Mouse (Mus musculus): ENCODE results near the gene Selenon. TPM values are rescaled to one million over a fixed set of nuclear protein-coding genes. Genes with fewer than 3 reads are reported as not detected.

The Selenon gene
- total and polyA plus RNA-seq, 3 experiments, result 0.05 TPM; not detected in 2

- Histone ChIP-seq H3K4me3 (ENCODE audit: low read depth, low read length) (no peak overlapping the region), H3K9me3 (replicated peaks) (no peaks in the 10 kb centered on the region), H3K27me3 (ENCODE audit: insufficient read depth, low read length) (no peaks in the 10 kb centered on the region), H3K36me3 (replicated peaks) (peaks cover 83% of the 10 kb centered on the region), H3K4me1 (ENCODE audit: insufficient read depth, low read depth, low read length) (peaks cover 48% of the 10 kb centered on the region)
- TF ChIP-seq CTCF (IDR thresholded peaks at IDR 0.05; ENCODE audit: low read depth, low read length), result no peak
- no peak for TF ChIP-seq GATA1 (IDR thresholded peaks at IDR 0.05; ENCODE audit: borderline replicate concordance, low read length)
- DNase-seq (ENCODE audit: low spot score) (no peak), ATAC-seq (ENCODE audit: extremely low read depth, insufficient number of reproducible peaks, low FRiP score, poor library complexity, severe bottlenecking) (no peak)
These were observed 32.7 kb downstream of the Selenon start for GRCm38 (mm10) chr4:134519281-134519680.

- TF ChIP-seq GATA2 (IDR thresholded peaks at IDR 0.05; ENCODE audit: borderline replicate concordance, low read depth, low read length) (no peak), CTCF (IDR thresholded peaks at IDR 0.05; ENCODE audit: low read depth, low read length) (no peak), GATA1 (IDR thresholded peaks at IDR 0.05; ENCODE audit: borderline replicate concordance, low read length) (no peak), POLR2AphosphoS5 (IDR thresholded peaks at IDR 0.05; ENCODE audit: insufficient replicate concordance, low read depth, low read length) (no peak), TAL1 (conservative IDR thresholded peaks at IDR 0.05; ENCODE audit: low read depth, low read length) (no peak)
- no peak for ATAC-seq (ENCODE audit: extremely low read depth, insufficient number of reproducible peaks, low FRiP score, poor library complexity, severe bottlenecking)
- Histone ChIP-seq H3K4me3 (ENCODE audit: low read depth, low read length) (no peak overlapping the region), H3K27me3 (ENCODE audit: insufficient read depth, low read length) (no peaks in the 10 kb centered on the region), H3K36me3 (replicated peaks) (peaks cover 83% of the 10 kb centered on the region), H3K9me3 (replicated peaks) (no peaks in the 10 kb centered on the region), H3K4me1 (ENCODE audit: insufficient read depth, low read depth, low read length) (peaks cover 48% of the 10 kb centered on the region)
- DNase-seq (ENCODE audit: low spot score), result no peak
These were observed 33.4 kb downstream of the Selenon start for GRCm38 (mm10) chr4:134518541-134518940.

- TF ChIP-seq GATA2 (IDR thresholded peaks at IDR 0.05; ENCODE audit: borderline replicate concordance, low read depth, low read length), result no peak
- no peak for TF ChIP-seq POLR2AphosphoS5 (IDR thresholded peaks at IDR 0.05; ENCODE audit: insufficient replicate concordance, low read depth, low read length)
- TF ChIP-seq TAL1 (conservative IDR thresholded peaks at IDR 0.05; ENCODE audit: low read depth, low read length), result no peak
- no peak for TF ChIP-seq CTCF (IDR thresholded peaks at IDR 0.05; ENCODE audit: low read depth, low read length)
- no peak for TF ChIP-seq GATA1 (IDR thresholded peaks at IDR 0.05; ENCODE audit: borderline replicate concordance, low read length)
- no peak for ATAC-seq (ENCODE audit: extremely low read depth, insufficient number of reproducible peaks, low FRiP score, poor library complexity, severe bottlenecking)
- peaks cover 78% of the 10 kb centered on the region for H3K36me3 ChIP-seq (replicated peaks)
These were observed 34.2 kb downstream of the Selenon start for GRCm38 (mm10) chr4:134517719-134518118.

GRCm38 (mm10) chr4:134516981-134517380 is 35.0 kb downstream of the Selenon start:
- Histone ChIP-seq H3K4me1 (ENCODE audit: insufficient read depth, low read depth, low read length) (peaks cover 44% of the 10 kb centered on the region), H3K36me3 (replicated peaks) (peaks cover 76% of the 10 kb centered on the region), H3K9me3 (replicated peaks) (no peaks in the 10 kb centered on the region), H3K27me3 (ENCODE audit: insufficient read depth, low read length) (no peaks in the 10 kb centered on the region), H3K4me3 (ENCODE audit: low read depth, low read length) (no peak overlapping the region)
- DNase-seq (ENCODE audit: low spot score), result no peak
- no peak for TF ChIP-seq TAL1 (conservative IDR thresholded peaks at IDR 0.05; ENCODE audit: low read depth, low read length)
- no peak for TF ChIP-seq GATA1 (IDR thresholded peaks at IDR 0.05; ENCODE audit: borderline replicate concordance, low read length)
- no peak for TF ChIP-seq CTCF (IDR thresholded peaks at IDR 0.05; ENCODE audit: low read depth, low read length)
- TF ChIP-seq POLR2AphosphoS5 (IDR thresholded peaks at IDR 0.05; ENCODE audit: insufficient replicate concordance, low read depth, low read length), result no peak
- no peak for TF ChIP-seq GATA2 (IDR thresholded peaks at IDR 0.05; ENCODE audit: borderline replicate concordance, low read depth, low read length)
- no peak for ATAC-seq (ENCODE audit: extremely low read depth, insufficient number of reproducible peaks, low FRiP score, poor library complexity, severe bottlenecking)

More at GRCm38 (mm10) chr4:134517719-134518118, 34.2 kb downstream of the Selenon start:
- Histone ChIP-seq H3K27me3 (ENCODE audit: insufficient read depth, low read length) (no peaks in the 10 kb centered on the region), H3K9me3 (replicated peaks) (no peaks in the 10 kb centered on the region), H3K4me1 (ENCODE audit: insufficient read depth, low read depth, low read length) (peaks cover 44% of the 10 kb centered on the region), H3K4me3 (ENCODE audit: low read depth, low read length) (no peak overlapping the region)
- DNase-seq (ENCODE audit: low spot score), result no peak

GRCm38 (mm10) chr4:134515614-134516013 is 36.4 kb downstream of the Selenon start:
- Histone ChIP-seq H3K4me1 (ENCODE audit: insufficient read depth, low read depth, low read length) (peaks cover 38% of the 10 kb centered on the region), H3K36me3 (replicated peaks) (peaks cover 65% of the 10 kb centered on the region), H3K4me3 (ENCODE audit: low read depth, low read length) (no peak overlapping the region), H3K9me3 (replicated peaks) (no peaks in the 10 kb centered on the region), H3K27me3 (ENCODE audit: insufficient read depth, low read length) (no peaks in the 10 kb centered on the region)
- TF ChIP-seq POLR2AphosphoS5 (IDR thresholded peaks at IDR 0.05; ENCODE audit: insufficient replicate concordance, low read depth, low read length), result no peak
- TF ChIP-seq TAL1 (conservative IDR thresholded peaks at IDR 0.05; ENCODE audit: low read depth, low read length), result no peak
- TF ChIP-seq GATA2 (IDR thresholded peaks at IDR 0.05; ENCODE audit: borderline replicate concordance, low read depth, low read length), result no peak
- TF ChIP-seq GATA1 (IDR thresholded peaks at IDR 0.05; ENCODE audit: borderline replicate concordance, low read length), result no peak
- TF ChIP-seq CTCF (IDR thresholded peaks at IDR 0.05; ENCODE audit: low read depth, low read length), result no peak
- DNase-seq (ENCODE audit: low spot score) (no peak), ATAC-seq (ENCODE audit: extremely low read depth, insufficient number of reproducible peaks, low FRiP score, poor library complexity, severe bottlenecking) (no peak)

GRCm38 (mm10) chr4:134514309-134514930 is 37.5 kb downstream of the Selenon start:
- Histone ChIP-seq H3K36me3 (replicated peaks) (peaks cover 54% of the 10 kb centered on the region), H3K27me3 (ENCODE audit: insufficient read depth, low read length) (no peaks in the 10 kb centered on the region), H3K4me3 (ENCODE audit: low read depth, low read length) (no peak overlapping the region), H3K9me3 (replicated peaks) (no peaks in the 10 kb centered on the region), H3K4me1 (ENCODE audit: insufficient read depth, low read depth, low read length) (peaks cover 41% of the 10 kb centered on the region)
- DNase-seq (ENCODE audit: low spot score) (no peak), ATAC-seq (ENCODE audit: extremely low read depth, insufficient number of reproducible peaks, low FRiP score, poor library complexity, severe bottlenecking) (no peak)
- no peak for TF ChIP-seq CTCF (IDR thresholded peaks at IDR 0.05; ENCODE audit: low read depth, low read length)

- ATAC-seq (ENCODE audit: extremely low read depth, insufficient number of reproducible peaks, low FRiP score, poor library complexity, severe bottlenecking) (no peak), DNase-seq (ENCODE audit: low spot score) (no peak)
- TF ChIP-seq TAL1 (conservative IDR thresholded peaks at IDR 0.05; ENCODE audit: low read depth, low read length), result no peak
- no peak for TF ChIP-seq GATA1 (IDR thresholded peaks at IDR 0.05; ENCODE audit: borderline replicate concordance, low read length)
- Histone ChIP-seq H3K27me3 (ENCODE audit: insufficient read depth, low read length) (no peaks in the 10 kb centered on the region), H3K9me3 (replicated peaks) (no peaks in the 10 kb centered on the region), H3K4me3 (ENCODE audit: low read depth, low read length) (no peak overlapping the region), H3K36me3 (replicated peaks) (peaks cover 49% of the 10 kb centered on the region), H3K4me1 (ENCODE audit: insufficient read depth, low read depth, low read length) (peaks cover 48% of the 10 kb centered on the region)
These were observed 39.2 kb downstream of the Selenon start for GRCm38 (mm10) chr4:134512798-134513197.

All from G1E (cell line).